Mouse (Mus musculus): Measurements from ENCODE around the gene Olfr1134.
"Not testable (repeated sequence)": the region's sequence is repeated elsewhere in the genome, so short reads cannot be mapped to it uniquely, and the experiment has no call there.

The Olfr1134 gene

DNA sequence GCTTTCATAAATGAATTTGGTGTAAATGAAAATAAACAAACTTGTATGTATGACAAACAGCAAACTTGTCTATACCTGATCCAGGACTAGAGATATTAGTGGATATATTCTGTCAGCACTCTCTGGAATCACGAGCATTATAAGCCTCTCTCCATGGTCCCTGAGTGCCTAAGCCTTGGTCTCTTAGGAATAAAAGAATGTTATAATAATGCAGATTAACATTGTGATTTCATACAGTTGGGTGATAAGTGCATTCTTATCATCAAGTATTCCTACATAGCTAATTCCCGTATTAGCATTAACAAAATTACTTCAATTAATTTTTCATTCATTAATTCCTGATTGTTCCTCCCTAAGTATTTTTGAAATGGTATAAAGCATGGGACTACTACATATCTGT lies at the start of gene Olfr1134:
Gene Olfr1134 (minus strand): TSS at position 101 of the 400 bp plus-strand sequence.
- DNase-seq (ENCODE audit: low spot score), result no peak

DNA sequence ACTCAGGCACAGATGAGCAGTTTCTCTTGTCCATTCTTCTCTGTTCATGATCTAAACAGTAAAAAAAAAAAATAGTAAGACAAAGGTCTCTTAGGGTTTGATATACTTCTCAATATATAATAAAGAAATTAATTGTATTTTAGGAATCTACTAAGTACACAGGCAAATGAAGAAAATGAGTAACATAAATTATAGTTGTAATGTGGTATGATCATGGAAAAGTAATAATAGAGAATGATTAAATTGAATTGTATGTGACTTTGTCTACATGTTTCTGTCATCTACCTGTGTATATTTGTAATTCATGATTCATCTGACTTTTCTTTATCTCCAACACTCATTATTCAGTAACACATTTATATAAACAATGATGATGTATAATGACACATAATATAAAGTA lies 35.6 kb upstream of the Olfr1134 start, which contains the start of gene Olfr1136:
Gene Olfr1136 (minus strand): TSS at position 101 of the 400 bp plus-strand sequence.
- DNase-seq (ENCODE audit: low spot score), result no peak

DNA sequence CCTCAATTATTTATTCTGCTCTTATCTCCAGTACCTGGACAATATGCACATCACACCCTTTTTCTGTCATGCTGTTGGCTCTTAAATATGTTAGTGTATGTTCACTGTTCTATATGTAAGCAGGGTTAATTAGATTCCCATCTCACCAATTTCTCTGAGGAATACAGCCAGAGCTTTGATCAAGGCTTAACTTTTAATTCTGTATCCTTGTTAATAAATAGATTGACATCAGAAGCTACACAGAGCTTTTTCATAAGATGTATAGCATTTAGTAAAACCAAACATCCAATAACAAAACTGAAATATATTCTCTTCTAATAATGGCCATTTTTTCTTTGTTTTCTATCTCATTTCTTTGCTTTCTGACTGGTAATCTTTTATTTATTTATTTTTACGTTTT lies 15.3 kb upstream of the Olfr1134 start, which contains the start of gene Olfr1135:
Gene Olfr1135 (minus strand): TSS at position 101 of the 400 bp plus-strand sequence.
- DNase-seq (ENCODE audit: low spot score), result no peak

DNA sequence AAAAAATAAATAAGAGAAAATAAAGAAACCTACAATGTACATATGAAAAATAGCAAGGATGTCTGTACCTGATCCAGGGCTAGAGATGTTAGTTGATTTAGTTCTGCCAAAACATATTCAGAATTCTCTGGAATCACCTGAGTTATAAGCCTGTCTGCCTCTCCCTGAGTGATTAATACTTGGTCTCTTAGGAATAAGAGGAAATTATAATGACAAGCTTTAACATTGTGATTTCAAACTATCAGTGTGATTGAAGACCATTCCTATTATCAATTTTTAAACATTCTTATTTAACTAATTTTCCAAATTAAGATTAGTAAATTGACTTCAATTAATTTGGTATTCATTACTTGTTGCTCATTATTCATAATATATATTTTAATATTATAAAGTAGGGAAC lies 11.0 kb downstream of the Olfr1134 start, which contains the start of gene Olfr1133:
Gene Olfr1133 (minus strand): TSS at position 101 of the 400 bp plus-strand sequence.
- DNase-seq (ENCODE audit: low spot score), result no peak

DNA sequence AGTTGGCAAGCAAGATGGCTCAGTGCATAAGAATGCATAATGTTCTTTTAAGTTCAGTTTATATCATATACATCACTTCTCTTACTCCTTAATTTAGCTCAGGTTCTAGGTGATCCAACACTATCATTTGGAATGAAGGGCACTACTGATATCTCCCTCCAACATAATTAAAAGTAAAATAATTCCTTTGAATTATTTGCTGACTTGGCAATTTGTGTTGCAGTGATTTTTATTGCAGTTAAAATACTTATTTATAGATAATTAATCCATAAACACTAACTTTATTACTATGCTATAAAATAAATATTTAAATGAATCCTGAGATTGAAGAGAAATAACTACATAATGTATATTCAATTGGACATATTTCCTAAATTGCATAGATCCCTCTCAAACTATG lies 15.8 kb downstream of the Olfr1134 start:
- no peak for DNase-seq (ENCODE audit: low spot score)

DNA sequence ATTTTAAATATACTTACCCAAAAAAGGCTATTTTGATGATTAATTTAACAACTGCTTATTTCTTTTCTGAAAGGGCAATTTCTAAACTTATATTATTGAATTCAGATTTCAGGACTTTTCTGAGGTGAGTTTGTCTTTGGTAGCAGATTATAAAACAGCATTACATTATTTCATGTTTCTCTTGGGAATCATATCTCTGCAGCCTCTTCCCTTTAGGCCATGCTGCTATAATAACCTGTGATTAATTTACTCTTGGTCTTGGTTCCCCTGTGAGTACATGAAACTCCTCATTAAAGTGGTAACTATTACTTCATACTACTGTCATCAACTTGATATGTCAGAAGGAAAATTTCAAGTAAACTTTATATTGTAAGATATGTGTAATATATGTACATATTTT lies 20.8 kb downstream of the Olfr1134 start, which contains the start of gene Olfr1132:
Gene Olfr1132 (minus strand): TSS at position 101 of the 400 bp plus-strand sequence.
- no peak for DNase-seq (ENCODE audit: low spot score)

DNA sequence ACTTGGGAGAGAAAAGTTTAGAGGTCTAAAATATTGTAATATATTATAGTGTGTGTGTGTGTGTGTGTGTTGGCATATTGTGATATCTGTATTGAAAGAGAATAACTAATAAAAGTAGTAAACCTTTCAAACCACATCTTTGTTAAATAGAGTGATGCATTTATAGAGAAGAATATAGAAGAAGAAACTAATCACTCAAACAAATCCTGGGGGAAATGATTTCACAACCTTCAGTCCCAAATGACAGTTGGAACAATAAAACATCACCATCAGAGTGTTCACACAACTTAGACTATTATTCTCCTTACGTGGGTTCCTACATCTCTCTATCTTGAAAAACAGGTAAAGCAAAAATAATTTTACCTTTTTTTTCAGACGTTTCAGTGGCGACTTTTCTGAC lies 31.5 kb downstream of the Olfr1134 start, which contains the start of gene Olfr1131:
Gene Olfr1131 (plus strand): TSS at position 301 of the 400 bp plus-strand sequence.
- no peak for DNase-seq (ENCODE audit: low spot score)

DNA sequence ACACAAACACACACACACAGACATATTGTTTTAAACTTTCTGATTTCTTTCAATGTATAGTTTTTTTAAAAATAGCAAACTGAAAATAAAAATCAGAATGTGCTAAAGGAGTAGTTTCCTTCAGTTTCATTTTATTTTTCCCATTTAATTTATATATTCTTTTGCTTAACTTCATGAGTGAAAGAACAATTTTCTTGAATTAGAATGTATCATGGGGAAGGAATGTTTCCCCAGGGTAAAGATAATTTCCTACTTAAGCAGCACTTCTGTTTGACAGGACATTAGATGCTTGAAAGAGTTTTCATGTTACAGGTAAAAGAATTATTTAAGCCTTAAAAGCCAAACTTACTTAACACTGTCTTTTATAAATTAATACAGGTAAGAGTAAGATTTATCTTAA lies 52.3 kb downstream of the Olfr1134 start, which contains the start of gene Olfr1130:
Gene Olfr1130 (plus strand): TSS at position 301 of the 400 bp plus-strand sequence.
- DNase-seq (ENCODE audit: low spot score), result not testable (repeated sequence)

All from lung, postnatal 25 days (tissue).